Comparison of ENCODE assay signal across 8 mouse cellular contexts in genomic region chr12:76961052-76961931, GRCm38 (mm10). TPM values are rescaled to one million over a fixed set of nuclear protein-coding genes. Genes with fewer than 3 reads are reported as not detected.
DNase-seq lines count a peak whose midpoint lies in the region; ATAC-seq and TF ChIP-seq lines count a peak whose summit lies in the region.

No protein-coding gene starts in this region.

- H3K4me1 ChIP-seq in lung, embryonic 15.5 days: peaks cover 17% of the 10 kb centered on the region; the same call in 1 of the 2 replicates
- H3K4me1 ChIP-seq in erythroblast, embryonic 14.5 days (ENCODE audit: control insufficient read depth): peaks cover 52% of the 10 kb centered on the region
- H3K4me1 ChIP-seq in kidney, postnatal 0 days (replicated peaks; ENCODE audit: insufficient read depth, low read length): no peaks in the 10 kb centered on the region; the same call in 1 of the 2 replicates
- H3K4me1 ChIP-seq in midbrain, embryonic 16.5 days (ENCODE audit: control insufficient read depth, insufficient read depth, low read length): peaks cover 18% of the 10 kb centered on the region

- DNase-seq in adrenal gland, postnatal 36 days: peak; percentile 34 to 59
- DNase-seq in adrenal gland, adult 8-10 months: no peak
- no peak for DNase-seq in lung, postnatal 10 days
- peak; percentile 50 for DNase-seq in kidney, postnatal 0 days (ENCODE audit: low spot score)
- DNase-seq in natural killer cell, adult 2 months (ENCODE audit: low spot score in 2 of 2): no peak

- peak overlapping the region; percentile 57 for H3K27ac ChIP-seq in lung, embryonic 15.5 days
- peak overlapping the region; percentile 80 for H3K27ac ChIP-seq in kidney, postnatal 0 days
- peak overlapping the region; percentile 79 for H3K27ac ChIP-seq in midbrain, embryonic 16.5 days (ENCODE audit: low read length)

- ATAC-seq in lung, embryonic 15.5 days (ENCODE audit: borderline replicate concordance, extremely low read depth, low FRiP score, low TSS enrichment): peak; percentile 36
- ATAC-seq in kidney, postnatal 0 days (replicated peaks; ENCODE audit: low FRiP score, low read depth): peak; percentile 37
- peak; percentile 25 for ATAC-seq in midbrain, embryonic 16.5 days

- peak overlapping the region; percentile 70 for H3K4me2 ChIP-seq in lung, embryonic 15.5 days
- peak overlapping the region; percentile 82 for H3K4me2 ChIP-seq in kidney, postnatal 0 days (ENCODE audit: low read length)
- H3K4me2 ChIP-seq in midbrain, embryonic 16.5 days (ENCODE audit: low read length): peak overlapping the region; percentile 94

- peaks cover 15% of the 10 kb centered on the region for H3K36me3 ChIP-seq in lung, embryonic 15.5 days
- peaks cover 42% of the 10 kb centered on the region for H3K36me3 ChIP-seq in erythroblast, embryonic 14.5 days (ENCODE audit: control insufficient read depth)
- peaks cover under 1% of the 10 kb centered on the region; the same call in 1 of the 2 replicates for H3K36me3 ChIP-seq in kidney, postnatal 0 days (ENCODE audit: insufficient read depth, low read length)
- H3K36me3 ChIP-seq in midbrain, embryonic 16.5 days (ENCODE audit: control insufficient read depth, insufficient read depth, low read length): no peaks in the 10 kb centered on the region; the same call in 1 of the 2 replicates

- no peaks in the 10 kb centered on the region for H3K9me3 ChIP-seq in lung, embryonic 15.5 days
- no peaks in the 10 kb centered on the region for H3K9me3 ChIP-seq in erythroblast, embryonic 14.5 days (ENCODE audit: control insufficient read depth, low read length)
- H3K9me3 ChIP-seq in kidney, postnatal 0 days (replicated peaks; ENCODE audit: low read length): no peaks in the 10 kb centered on the region
- H3K9me3 ChIP-seq in midbrain, embryonic 16.5 days (replicated peaks; ENCODE audit: control insufficient read depth, low read length, poor library complexity, severe bottlenecking): no peaks in the 10 kb centered on the region

- H3K9ac ChIP-seq in lung, embryonic 15.5 days: peak overlapping the region; percentile 87
- peak overlapping the region; percentile 80 for H3K9ac ChIP-seq in kidney, postnatal 0 days (ENCODE audit: low read depth, low read length)
- peak overlapping the region; percentile 86 for H3K9ac ChIP-seq in midbrain, embryonic 16.5 days (ENCODE audit: low read depth, low read length)

- H3K4me3 ChIP-seq in lung, embryonic 15.5 days: peak overlapping the region; percentile 97
- peak overlapping the region; percentile 83 for H3K4me3 ChIP-seq in erythroblast, embryonic 14.5 days (replicated peaks)
- peak overlapping the region; percentile 73 for H3K4me3 ChIP-seq in kidney, postnatal 0 days (replicated peaks; ENCODE audit: low read depth, low read length)
- H3K4me3 ChIP-seq in midbrain, embryonic 16.5 days (ENCODE audit: low read depth, low read length): peak overlapping the region; percentile 96

- 4% methylated on average over 44 of the region's 45 CpGs for WGBS in lung, embryonic 15.5 days
- WGBS in kidney, postnatal 0 days: 7% methylated on average over 30 of the region's 45 CpGs
- 5% methylated on average over 36 of the region's 45 CpGs for WGBS in midbrain, embryonic 16.5 days

- H3K27me3 ChIP-seq in lung, embryonic 15.5 days: no peaks in the 10 kb centered on the region
- no peaks in the 10 kb centered on the region for H3K27me3 ChIP-seq in erythroblast, embryonic 14.5 days (ENCODE audit: control insufficient read depth)
- H3K27me3 ChIP-seq in kidney, postnatal 0 days (ENCODE audit: insufficient read depth, low read length): no peaks in the 10 kb centered on the region
- H3K27me3 ChIP-seq in midbrain, embryonic 16.5 days (ENCODE audit: control insufficient read depth, insufficient read depth, low read depth, low read length): no peaks in the 10 kb centered on the region

- TF ChIP-seq CTCF in kidney, postnatal 0 days (IDR thresholded peaks at IDR 0.05; ENCODE audit: low read depth): no peak

RNA-seq across cellular contexts. Expression of gene Max, which starts 0.7 kb away (rescaled TPM):
- 10 to 100 TPM; 63.4 to 73.8 TPM for total RNA-seq in adrenal gland, postnatal 36 days (2021)
- 10 to 100 TPM; 61.4 to 74.7 (median 70.7) TPM for total RNA-seq in adrenal gland, adult 8-10 months (2022)
- polyA plus RNA-seq in lung, embryonic 15.5 days (2015; fragmentation: Nextera tagmentation; extraction: Ambion mirVana): 13.1 and 13.3 TPM in 2 replicates
- 8.8 and 10.4 TPM in 2 replicates for polyA plus RNA-seq in erythroblast, embryonic 14.5 days (2012)
- polyA plus RNA-seq in kidney, postnatal 0 days (2015; fragmentation: Nextera tagmentation; extraction: Ambion mirVana): 15.2 and 15.9 TPM in 2 replicates
- polyA plus RNA-seq in midbrain, embryonic 16.5 days (2015; fragmentation: Nextera tagmentation; extraction: Ambion mirVana): 18.4 and 21.7 TPM in 2 replicates

Comparison
In these comparisons a context has a peak if more than half of its experiments do, and no peak if none do; other contexts are left out.
1. DNase-seq: peak in adrenal gland, postnatal 36 days (2 of 2) and kidney, postnatal 0 days (single experiment); none in adrenal gland, adult 8-10 months (single experiment), lung, postnatal 10 days (single experiment) and natural killer cell, adult 2 months (0 of 2).
2. Peak in every context shown above with its lines, with median percentiles within 50 percentile points of each other: ATAC-seq, H3K27ac ChIP-seq, H3K4me2 ChIP-seq, H3K4me3 ChIP-seq and H3K9ac ChIP-seq.